Mouse (Mus musculus) midbrain, embryonic 12.5 days (tissue): ENCODE measurements around the gene Ugt2b34. TPM values are rescaled to one million over a fixed set of nuclear protein-coding genes. Genes with fewer than 3 reads are reported as not detected.

Experiments
- ATAC-seq: fragments of 200-750 bp; cut with Nextera tagmentation; 2 replicates; pipeline ENCODE4 v1.8.0; 2017; ENCODE audit warnings: low read depth, moderate TSS enrichment, moderate library complexity; ENCODE audit not compliant: low FRiP score
- H3K27ac ChIP-seq: fragments of 300-500 bp; sonication (generic); replicated peaks from 2 replicates; pipeline ENCODE4 v1.5.1; 2016; ENCODE audit warnings: mild to moderate bottlenecking
- H3K27me3 ChIP-seq: fragments of 300-500 bp; sonication (generic); 2 replicates; pipeline ENCODE4 v1.6.1; 2016; ENCODE audit warnings: mild to moderate bottlenecking
- H3K36me3 ChIP-seq: fragments of 300-500 bp; sonication (generic); 2 replicates; pipeline ENCODE4 v1.6.1; 2016
- H3K4me1 ChIP-seq: fragments of 300-500 bp; sonication (generic); 2 replicates; pipeline ENCODE4 v1.6.1; 2016
- H3K4me2 ChIP-seq: fragments of 300-500 bp; sonication (generic); replicated peaks from 2 replicates; pipeline ENCODE4 v1.6.1; 2016; ENCODE audit warnings: mild to moderate bottlenecking, moderate library complexity
- H3K4me3 ChIP-seq: fragments of 300-500 bp; sonication (generic); 2 replicates; pipeline ENCODE4 v1.5.1; 2016; ENCODE audit warnings: mild to moderate bottlenecking
- H3K9ac ChIP-seq: fragments of 300-500 bp; sonication (generic); replicated peaks from 2 replicates; pipeline ENCODE4 v1.6.1; 2016; ENCODE audit warnings: mild to moderate bottlenecking, moderate library complexity
- H3K9me3 ChIP-seq: fragments of 300-500 bp; sonication (generic); 2 replicates; pipeline ENCODE4 v1.6.1; 2016; ENCODE audit warnings: mild to moderate bottlenecking
- WGBS: fragments of 180-500 bp; shearing (Covaris S2); methylation state at CpG from one replicate; pipeline ENCODE4 v1.1.7; 2016; 5-methylcytosine and 5-hydroxymethylcytosine counted together
- polyA plus RNA-seq: library from polyadenylated mRNA; unstranded; fragments of >200 nt; fragmentation: Nextera tagmentation; extraction: Ambion mirVana; gene quantifications from 2 replicates; pipeline ENCODE4 v1.2.1, GENCODE M21; 2016

Ugt2b34 gene
- not detected in 2 replicates for polyA plus RNA-seq

GRCm38 (mm10) chr5:86906758-86907157 lies at the start of gene Ugt2b34:
TSS of gene Ugt2b34 (minus strand) at chr5:86906937.
- 75% methylated on average over 1 of the region's 1 CpGs for WGBS
- no peaks in the 10 kb centered on the region for H3K4me1 ChIP-seq
- ATAC-seq: no peak

GRCm38 (mm10) chr5:86942111-86942510 lies 35.4 kb upstream of the Ugt2b34 start:
- Histone ChIP-seq H3K36me3 (no peaks in the 10 kb centered on the region), H3K4me1 (no peaks in the 10 kb centered on the region), H3K4me2 (no peak overlapping the region), H3K4me3 (no peak overlapping the region), H3K27me3 (no peaks in the 10 kb centered on the region), H3K9ac (no peak overlapping the region), H3K9me3 (peaks cover 3% of the 10 kb centered on the region; the same call in 1 of the 2 replicates), H3K27ac (no peak overlapping the region)
- ATAC-seq: no peak
- 94% methylated on average over 2 of the region's 2 CpGs for WGBS

More at GRCm38 (mm10) chr5:86906758-86907157, at the start of gene Ugt2b34:
- H3K9ac ChIP-seq: no peak within 1 kb of the TSS
- no peaks in the 10 kb centered on the region for H3K36me3 ChIP-seq
- H3K27ac ChIP-seq: no peak within 1 kb of the TSS
- no peak within 1 kb of the TSS for H3K4me3 ChIP-seq
- H3K4me2 ChIP-seq: no peak within 1 kb of the TSS
- no peaks in the 10 kb centered on the region for H3K9me3 ChIP-seq
- H3K27me3 ChIP-seq: no peaks in the 10 kb centered on the region

GRCm38 (mm10) chr5:86926426-86926825 lies 19.7 kb upstream of the Ugt2b34 start, which contains the start of gene Ugt2b1:
TSS of gene Ugt2b1 (minus strand) at chr5:86926530.
- no peaks in the 10 kb centered on the region for H3K9me3 ChIP-seq
- no peak within 1 kb of the TSS for H3K4me3 ChIP-seq
- no peak for ATAC-seq
- no peaks in the 10 kb centered on the region for H3K27me3 ChIP-seq
- H3K36me3 ChIP-seq: no peaks in the 10 kb centered on the region
- no peak within 1 kb of the TSS for H3K9ac ChIP-seq
- 88% methylated on average over 2 of the region's 2 CpGs for WGBS
- no peak within 1 kb of the TSS for H3K4me2 ChIP-seq
- H3K27ac ChIP-seq: no peak within 1 kb of the TSS
- no peaks in the 10 kb centered on the region for H3K4me1 ChIP-seq

GRCm38 (mm10) chr5:86920661-86921233 lies 14.0 kb upstream of the Ugt2b34 start:
- H3K9me3 ChIP-seq: no peaks in the 10 kb centered on the region
- no peaks in the 10 kb centered on the region for H3K36me3 ChIP-seq
- H3K4me3 ChIP-seq: no peak overlapping the region
- ATAC-seq: no peak
- H3K27ac ChIP-seq: no peak overlapping the region
- H3K9ac ChIP-seq: no peak overlapping the region
- 76% methylated on average over 3 of the region's 3 CpGs for WGBS
- no peaks in the 10 kb centered on the region for H3K27me3 ChIP-seq
- no peaks in the 10 kb centered on the region for H3K4me1 ChIP-seq
- H3K4me2 ChIP-seq: no peak overlapping the region

GRCm38 (mm10) chr5:86911357-86912099 lies 4.8 kb upstream of the Ugt2b34 start:
- WGBS: 84% methylated on average over 3 of the region's 3 CpGs
- H3K4me1 ChIP-seq: no peaks in the 10 kb centered on the region
- H3K4me3 ChIP-seq: no peak overlapping the region
- ATAC-seq: no peak
- H3K4me2 ChIP-seq: no peak overlapping the region
- no peak overlapping the region for H3K9ac ChIP-seq
- no peak overlapping the region for H3K27ac ChIP-seq
- H3K9me3 ChIP-seq: no peaks in the 10 kb centered on the region
- H3K27me3 ChIP-seq: no peaks in the 10 kb centered on the region
- no peaks in the 10 kb centered on the region for H3K36me3 ChIP-seq

GRCm38 (mm10) chr5:86910770-86911169 lies 4.0 kb upstream of the Ugt2b34 start:
- H3K4me2 ChIP-seq: no peak overlapping the region
- no peaks in the 10 kb centered on the region for H3K9me3 ChIP-seq
- H3K4me3 ChIP-seq: no peak overlapping the region
- no peak overlapping the region for H3K9ac ChIP-seq
- H3K4me1 ChIP-seq: no peaks in the 10 kb centered on the region
- H3K36me3 ChIP-seq: no peaks in the 10 kb centered on the region
- ATAC-seq: no peak
- 73% methylated on average over 1 of the region's 1 CpGs for WGBS
- no peak overlapping the region for H3K27ac ChIP-seq
- no peaks in the 10 kb centered on the region for H3K27me3 ChIP-seq

- no peak for ATAC-seq
- no peak overlapping the region for H3K27ac ChIP-seq
- 82% methylated on average over 1 of the region's 1 CpGs for WGBS
These were observed 16.8 kb downstream of the Ugt2b34 start for GRCm38 (mm10) chr5:86889933-86890332.

GRCm38 (mm10) chr5:86888420-86888819 lies 18.3 kb downstream of the Ugt2b34 start:
- WGBS: 91% methylated on average over 1 of the region's 1 CpGs
- H3K27ac ChIP-seq: no peak overlapping the region
- H3K9ac ChIP-seq: no peak overlapping the region
- H3K27me3 ChIP-seq: no peaks in the 10 kb centered on the region
- H3K36me3 ChIP-seq: no peaks in the 10 kb centered on the region
- no peak overlapping the region for H3K4me3 ChIP-seq
- no peak for ATAC-seq
- H3K4me2 ChIP-seq: no peak overlapping the region
- H3K9me3 ChIP-seq: no peaks in the 10 kb centered on the region
- H3K4me1 ChIP-seq: no peaks in the 10 kb centered on the region

More at GRCm38 (mm10) chr5:86889933-86890332, 16.8 kb downstream of the Ugt2b34 start:
- Histone ChIP-seq H3K27me3 (no peaks in the 10 kb centered on the region), H3K9me3 (peaks cover 6% of the 10 kb centered on the region; the same call in 1 of the 2 replicates), H3K4me2 (no peak overlapping the region), H3K9ac (no peak overlapping the region), H3K4me3 (no peak overlapping the region), H3K4me1 (no peaks in the 10 kb centered on the region), H3K36me3 (no peaks in the 10 kb centered on the region)

GRCm38 (mm10) chr5:86887081-86887480 lies 19.7 kb downstream of the Ugt2b34 start:
- Histone ChIP-seq H3K9ac (no peak overlapping the region), H3K4me2 (no peak overlapping the region), H3K27me3 (no peaks in the 10 kb centered on the region), H3K36me3 (no peaks in the 10 kb centered on the region), H3K9me3 (no peaks in the 10 kb centered on the region), H3K4me1 (no peaks in the 10 kb centered on the region), H3K27ac (no peak overlapping the region), H3K4me3 (no peak overlapping the region)
- WGBS: 93% methylated on average over 1 of the region's 1 CpGs
- ATAC-seq: no peak

GRCm38 (mm10) chr5:86886620-86887019 lies 20.1 kb downstream of the Ugt2b34 start:
- Histone ChIP-seq H3K27me3 (no peaks in the 10 kb centered on the region), H3K4me1 (no peaks in the 10 kb centered on the region), H3K36me3 (no peaks in the 10 kb centered on the region), H3K27ac (no peak overlapping the region), H3K9ac (no peak overlapping the region), H3K9me3 (no peaks in the 10 kb centered on the region), H3K4me2 (no peak overlapping the region), H3K4me3 (no peak overlapping the region)
- ATAC-seq: no peak
- 50% methylated on average over 3 of the region's 3 CpGs for WGBS

- H3K4me2 ChIP-seq: no peak overlapping the region
- no peaks in the 10 kb centered on the region for H3K36me3 ChIP-seq
- WGBS: 68% methylated on average over 1 of the region's 1 CpGs
- H3K9me3 ChIP-seq: no peaks in the 10 kb centered on the region
- H3K9ac ChIP-seq: no peak overlapping the region
- no peak for ATAC-seq
- no peak overlapping the region for H3K4me3 ChIP-seq
- no peak overlapping the region for H3K27ac ChIP-seq
- no peaks in the 10 kb centered on the region for H3K27me3 ChIP-seq
- no peaks in the 10 kb centered on the region for H3K4me1 ChIP-seq
These were observed 34.9 kb downstream of the Ugt2b34 start for GRCm38 (mm10) chr5:86871877-86872276.

- Histone ChIP-seq H3K27me3 (no peaks in the 10 kb centered on the region), H3K4me2 (no peak overlapping the region), H3K27ac (no peak overlapping the region), H3K4me3 (no peak overlapping the region), H3K9ac (no peak overlapping the region), H3K4me1 (no peaks in the 10 kb centered on the region), H3K36me3 (no peaks in the 10 kb centered on the region), H3K9me3 (no peaks in the 10 kb centered on the region)
- ATAC-seq: no peak
- 49% methylated on average over 3 of the region's 3 CpGs for WGBS
These were observed 48.4 kb downstream of the Ugt2b34 start for GRCm38 (mm10) chr5:86858336-86858735.
